Mouse (Mus musculus): ENCODE measurements around the gene Lst1.

Gene Lst1

GRCm38 (mm10) chr17:35159638-35160037, 28.6 kb downstream of the Lst1 start:
- DNase-seq (ENCODE audit: low read depth, low spot score): no peak

GRCm38 (mm10) chr17:35158850-35159593, 29.2 kb downstream of the Lst1 start:
- no peak for DNase-seq (ENCODE audit: low read depth, low spot score)

GRCm38 (mm10) chr17:35157661-35158175, 30.5 kb downstream of the Lst1 start:
- no peak for DNase-seq (ENCODE audit: low read depth, low spot score)

GRCm38 (mm10) chr17:35157254-35157653, 31.0 kb downstream of the Lst1 start:
- no peak for DNase-seq (ENCODE audit: low read depth, low spot score)

- DNase-seq (ENCODE audit: low read depth, low spot score): no peak
These were observed 31.6 kb downstream of the Lst1 start for GRCm38 (mm10) chr17:35156461-35157200.

- DNase-seq (ENCODE audit: low read depth, low spot score): no peak
These were observed 32.8 kb downstream of the Lst1 start for GRCm38 (mm10) chr17:35155451-35155850.

- no peak for DNase-seq (ENCODE audit: low read depth, low spot score)
These were observed 33.6 kb downstream of the Lst1 start for GRCm38 (mm10) chr17:35154616-35155015.

- no peak for DNase-seq (ENCODE audit: low read depth, low spot score)
These were observed 34.3 kb downstream of the Lst1 start for GRCm38 (mm10) chr17:35153931-35154330.

GRCm38 (mm10) chr17:35153077-35153476, 35.2 kb downstream of the Lst1 start:
- DNase-seq (ENCODE audit: low read depth, low spot score): no peak

- DNase-seq (ENCODE audit: low read depth, low spot score): no peak
These were observed 36.1 kb downstream of the Lst1 start for GRCm38 (mm10) chr17:35152121-35152520.

GRCm38 (mm10) chr17:35147922-35148639, 40.2 kb downstream of the Lst1 start:
- DNase-seq (ENCODE audit: low read depth, low spot score): no peak

- DNase-seq (ENCODE audit: low read depth, low spot score): no peak
These were observed 40.9 kb downstream of the Lst1 start for GRCm38 (mm10) chr17:35147348-35147747.

- no peak for DNase-seq (ENCODE audit: low read depth, low spot score)
These were observed 42.1 kb downstream of the Lst1 start for GRCm38 (mm10) chr17:35146139-35146538.

GRCm38 (mm10) chr17:35141971-35142370, 46.3 kb downstream of the Lst1 start:
- DNase-seq (ENCODE audit: low read depth, low spot score): no peak

GRCm38 (mm10) chr17:35140490-35140996, 47.7 kb downstream of the Lst1 start:
- DNase-seq (ENCODE audit: low read depth, low spot score): no peak

GRCm38 (mm10) chr17:35139269-35139668, 49.0 kb downstream of the Lst1 start:
- DNase-seq (ENCODE audit: low read depth, low spot score): no peak

- peak; percentile 91 for DNase-seq (ENCODE audit: low read depth, low spot score)
These were observed 52.5 kb downstream of the Lst1 start for GRCm38 (mm10) chr17:35135591-35136320.
